Mouse (Mus musculus): ENCODE data around the gene Myo1b. TPM values are rescaled to one million over a fixed set of nuclear protein-coding genes. Genes with fewer than 3 reads are reported as not detected.

Gene Myo1b
- polyA plus RNA-seq, 1 experiment, result 1.0 TPM

DNA sequence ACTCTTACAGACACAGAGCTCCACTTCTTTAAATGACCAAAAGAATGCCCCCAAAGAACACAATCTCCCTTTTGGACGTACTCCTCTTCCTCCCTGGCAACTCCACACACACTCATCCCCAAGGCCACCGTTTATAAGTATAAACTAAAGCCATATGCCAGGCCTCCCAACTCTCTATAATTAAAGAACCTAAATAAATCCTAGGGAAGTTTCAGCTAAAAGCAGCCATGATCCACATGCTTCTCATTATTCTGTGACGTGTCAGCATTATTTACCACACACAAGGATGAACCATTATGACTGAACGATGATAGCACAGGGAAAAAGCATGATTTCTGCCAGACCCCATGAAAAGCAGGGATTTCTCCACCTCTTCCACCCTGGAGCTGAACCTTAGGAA is 78.6 kb downstream of the Myo1b start:
- DNase-seq (ENCODE audit: low read depth in 1 of 2, low spot score in 2 of 2), result no peak
- H3K27me3 ChIP-seq (ENCODE audit: control insufficient read depth, insufficient read depth, low read length), result no peaks in the 10 kb centered on the region
- no peak overlapping the region for H3K27ac ChIP-seq (ENCODE audit: insufficient read depth, low read length)
- no peaks in the 10 kb centered on the region for H3K4me1 ChIP-seq (ENCODE audit: control insufficient read depth, insufficient read depth, insufficient read length)
- H3K4me3 ChIP-seq (ENCODE audit: extremely low read depth, insufficient read depth, insufficient read length), result no peak overlapping the region
- 89% methylated on average over 4 of the region's 4 CpGs for WGBS
- TF ChIP-seq CTCF (IDR thresholded peaks at IDR 0.05; ENCODE audit: extremely low read depth, insufficient read depth, insufficient read length, insufficient replicate concordance) (no peak), POLR2A (IDR thresholded peaks at IDR 0.05; ENCODE audit: low read depth, low read length) (no peak)
- no peaks in the 10 kb centered on the region for H3K36me3 ChIP-seq (ENCODE audit: control insufficient read depth, insufficient read depth, low read length)

DNA sequence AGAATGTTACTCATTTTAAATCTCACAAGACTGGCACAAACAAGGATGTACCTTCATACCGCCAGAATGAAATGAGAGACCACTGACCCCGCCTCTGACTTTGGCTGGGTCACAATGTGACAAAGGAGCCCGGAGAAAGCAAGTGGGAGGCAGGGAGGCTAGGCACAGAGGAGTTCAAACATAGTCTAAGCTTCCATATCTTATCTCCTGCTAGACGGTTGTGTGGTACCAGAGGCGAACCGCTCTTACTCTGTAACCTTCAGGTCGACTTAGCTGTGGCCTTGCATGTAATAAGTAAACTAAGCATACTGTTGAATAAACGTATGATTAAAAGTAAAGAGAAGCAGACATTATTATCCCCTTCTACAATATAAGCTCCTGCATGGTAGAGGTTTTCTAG is 80.1 kb downstream of the Myo1b start:
- Histone ChIP-seq H3K4me1 (ENCODE audit: control insufficient read depth, insufficient read depth, insufficient read length) (no peaks in the 10 kb centered on the region), H3K27ac (ENCODE audit: insufficient read depth, low read length) (no peak overlapping the region), H3K36me3 (ENCODE audit: control insufficient read depth, insufficient read depth, low read length) (no peaks in the 10 kb centered on the region), H3K27me3 (ENCODE audit: control insufficient read depth, insufficient read depth, low read length) (no peaks in the 10 kb centered on the region), H3K4me3 (ENCODE audit: extremely low read depth, insufficient read depth, insufficient read length) (no peak overlapping the region)
- TF ChIP-seq CTCF (IDR thresholded peaks at IDR 0.05; ENCODE audit: extremely low read depth, insufficient read depth, insufficient read length, insufficient replicate concordance) (no peak), POLR2A (IDR thresholded peaks at IDR 0.05; ENCODE audit: low read depth, low read length) (no peak)
- WGBS, result 84% methylated on average over 8 of the region's 8 CpGs
- no peak for DNase-seq (ENCODE audit: low read depth in 1 of 2, low spot score in 2 of 2)

DNA sequence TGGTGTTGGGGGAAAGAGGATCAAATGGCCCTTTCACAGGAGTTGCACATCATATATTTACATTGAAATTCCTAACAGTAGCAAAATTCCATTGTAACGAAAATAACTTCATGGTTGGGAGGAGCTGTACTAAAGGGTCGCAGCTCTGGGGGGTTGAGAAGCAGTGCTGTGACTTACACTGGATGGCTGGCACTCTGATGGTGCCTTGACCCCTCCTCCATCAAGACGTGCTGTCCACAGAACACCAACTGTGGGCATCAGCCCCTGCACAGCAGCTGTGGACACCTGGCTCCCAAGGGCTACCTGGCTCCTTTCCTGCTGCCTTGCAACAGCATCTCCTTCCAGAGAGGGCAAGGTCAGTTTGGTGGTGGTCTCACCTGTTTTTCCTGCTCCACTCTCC is 81.8 kb downstream of the Myo1b start:
- no peak for DNase-seq (ENCODE audit: low read depth in 1 of 2, low spot score in 2 of 2)
- H3K4me1 ChIP-seq (ENCODE audit: control insufficient read depth, insufficient read depth, insufficient read length), result no peaks in the 10 kb centered on the region
- TF ChIP-seq POLR2A (IDR thresholded peaks at IDR 0.05; ENCODE audit: low read depth, low read length), result no peak
- TF ChIP-seq CTCF (IDR thresholded peaks at IDR 0.05; ENCODE audit: extremely low read depth, insufficient read depth, insufficient read length, insufficient replicate concordance), result no peak
- no peak overlapping the region for H3K4me3 ChIP-seq (ENCODE audit: extremely low read depth, insufficient read depth, insufficient read length)
- 87% methylated on average over 3 of the region's 3 CpGs for WGBS
- H3K36me3 ChIP-seq (ENCODE audit: control insufficient read depth, insufficient read depth, low read length), result no peaks in the 10 kb centered on the region
- H3K27me3 ChIP-seq (ENCODE audit: control insufficient read depth, insufficient read depth, low read length), result no peaks in the 10 kb centered on the region
- H3K27ac ChIP-seq (ENCODE audit: insufficient read depth, low read length), result no peak overlapping the region

DNA sequence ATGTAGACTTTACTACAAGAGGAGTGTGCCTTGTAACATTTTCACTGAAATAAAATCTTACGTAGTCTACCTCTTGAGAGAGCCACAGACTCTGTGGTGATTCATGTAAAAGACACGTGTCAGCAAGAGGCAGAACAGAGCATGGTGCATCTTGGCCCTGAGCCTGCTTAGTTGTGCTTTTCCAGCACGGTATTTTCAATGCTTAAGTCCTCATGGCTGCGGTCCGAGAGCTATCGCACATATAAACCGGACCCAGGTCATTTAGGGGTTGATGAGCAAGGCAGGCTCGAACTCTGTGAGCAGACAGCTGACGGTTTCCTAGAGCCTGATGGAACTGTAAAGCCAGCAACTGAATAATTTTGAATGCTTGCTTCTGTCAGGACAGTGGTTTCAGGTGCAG is 86.5 kb downstream of the Myo1b start:
- H3K4me3 ChIP-seq (ENCODE audit: extremely low read depth, insufficient read depth, insufficient read length), result no peak overlapping the region
- no peak for TF ChIP-seq POLR2A (IDR thresholded peaks at IDR 0.05; ENCODE audit: low read depth, low read length)
- TF ChIP-seq CTCF (IDR thresholded peaks at IDR 0.05; ENCODE audit: extremely low read depth, insufficient read depth, insufficient read length, insufficient replicate concordance), result no peak
- DNase-seq (ENCODE audit: low read depth in 1 of 2, low spot score in 2 of 2), result no peak
- H3K4me1 ChIP-seq (ENCODE audit: control insufficient read depth, insufficient read depth, insufficient read length), result no peaks in the 10 kb centered on the region
- H3K36me3 ChIP-seq (ENCODE audit: control insufficient read depth, insufficient read depth, low read length), result no peaks in the 10 kb centered on the region
- H3K27me3 ChIP-seq (ENCODE audit: control insufficient read depth, insufficient read depth, low read length), result no peaks in the 10 kb centered on the region
- H3K27ac ChIP-seq (ENCODE audit: insufficient read depth, low read length), result no peak overlapping the region
- 87% methylated on average over 9 of the region's 9 CpGs for WGBS

DNA sequence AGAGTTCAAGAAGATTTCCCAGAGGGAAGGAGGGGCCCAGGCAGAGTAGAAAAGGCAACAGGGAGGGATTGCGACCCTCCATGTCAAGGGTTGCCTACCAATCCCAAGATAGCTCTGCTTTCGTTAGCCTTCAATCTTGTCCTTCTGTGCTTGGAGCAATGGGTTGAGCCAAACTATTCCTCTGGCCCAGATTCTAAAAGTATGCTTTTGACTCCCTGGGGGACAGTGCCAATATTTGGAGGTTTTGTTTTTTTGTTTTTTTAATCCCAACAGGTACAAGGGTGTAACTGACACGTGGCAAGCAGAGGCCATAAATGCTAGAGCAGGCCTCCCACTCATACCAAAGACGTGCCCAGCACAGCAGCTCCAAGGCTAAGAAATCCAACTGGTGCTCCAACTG is 93.3 kb downstream of the Myo1b start:
- Histone ChIP-seq H3K27me3 (ENCODE audit: control insufficient read depth, insufficient read depth, low read length) (no peaks in the 10 kb centered on the region), H3K36me3 (ENCODE audit: control insufficient read depth, insufficient read depth, low read length) (no peaks in the 10 kb centered on the region), H3K4me1 (ENCODE audit: control insufficient read depth, insufficient read depth, insufficient read length) (no peaks in the 10 kb centered on the region), H3K4me3 (ENCODE audit: extremely low read depth, insufficient read depth, insufficient read length) (no peak overlapping the region), H3K27ac (ENCODE audit: insufficient read depth, low read length) (no peak overlapping the region)
- no peak for DNase-seq (ENCODE audit: low read depth in 1 of 2, low spot score in 2 of 2)
- TF ChIP-seq CTCF (IDR thresholded peaks at IDR 0.05; ENCODE audit: extremely low read depth, insufficient read depth, insufficient read length, insufficient replicate concordance) (no peak), POLR2A (IDR thresholded peaks at IDR 0.05; ENCODE audit: low read depth, low read length) (no peak)
- WGBS, result 92% methylated on average over 4 of the region's 4 CpGs

DNA sequence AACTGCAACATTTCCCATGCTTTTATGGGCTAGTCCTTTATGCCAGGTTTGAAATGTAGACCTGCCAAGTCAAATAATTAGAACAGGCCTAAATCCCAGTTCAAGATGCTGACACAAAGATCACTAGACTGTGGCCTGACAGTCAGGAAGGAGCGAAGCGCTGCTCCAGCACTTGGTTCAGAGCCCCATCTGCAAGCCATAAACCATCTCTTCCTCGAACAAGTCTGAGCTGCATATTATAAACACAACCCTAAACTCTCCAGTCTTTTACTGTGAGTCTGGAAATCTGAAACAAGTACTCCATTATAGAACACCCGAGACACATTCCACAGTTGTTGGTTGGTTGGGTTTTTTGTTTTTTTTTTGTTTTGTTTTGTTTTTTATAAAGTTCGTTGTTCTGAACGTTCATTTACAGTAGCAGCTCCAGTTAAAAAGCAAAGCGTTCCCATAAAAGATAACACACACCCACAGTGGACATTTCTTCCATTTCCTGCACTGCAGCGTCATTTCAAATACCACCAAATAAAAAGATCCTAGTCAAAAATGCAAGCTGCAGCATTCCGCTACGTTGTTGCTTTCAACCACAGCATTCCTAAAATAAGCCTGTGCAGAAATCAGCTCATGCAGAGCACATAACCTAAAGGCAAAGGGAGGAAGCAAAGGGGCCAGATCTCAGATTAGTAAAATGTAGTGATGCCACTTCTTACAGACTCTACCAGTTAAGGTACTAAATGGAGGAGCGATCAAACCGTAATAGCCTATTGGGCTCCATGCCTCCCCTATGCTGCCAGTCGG is 94.0 kb downstream of the Myo1b start:
- H3K36me3 ChIP-seq (ENCODE audit: control insufficient read depth, insufficient read depth, low read length), result no peaks in the 10 kb centered on the region
- 89% methylated on average over 13 of the region's 13 CpGs for WGBS
- no peak for TF ChIP-seq POLR2A (IDR thresholded peaks at IDR 0.05; ENCODE audit: low read depth, low read length)
- no peak for TF ChIP-seq CTCF (IDR thresholded peaks at IDR 0.05; ENCODE audit: extremely low read depth, insufficient read depth, insufficient read length, insufficient replicate concordance)
- H3K4me1 ChIP-seq (ENCODE audit: control insufficient read depth, insufficient read depth, insufficient read length), result no peaks in the 10 kb centered on the region
- DNase-seq (ENCODE audit: low read depth in 1 of 2, low spot score in 2 of 2), result no peak
- no peaks in the 10 kb centered on the region for H3K27me3 ChIP-seq (ENCODE audit: control insufficient read depth, insufficient read depth, low read length)
- H3K4me3 ChIP-seq (ENCODE audit: extremely low read depth, insufficient read depth, insufficient read length), result no peak overlapping the region
- no peak overlapping the region for H3K27ac ChIP-seq (ENCODE audit: insufficient read depth, low read length)

DNA sequence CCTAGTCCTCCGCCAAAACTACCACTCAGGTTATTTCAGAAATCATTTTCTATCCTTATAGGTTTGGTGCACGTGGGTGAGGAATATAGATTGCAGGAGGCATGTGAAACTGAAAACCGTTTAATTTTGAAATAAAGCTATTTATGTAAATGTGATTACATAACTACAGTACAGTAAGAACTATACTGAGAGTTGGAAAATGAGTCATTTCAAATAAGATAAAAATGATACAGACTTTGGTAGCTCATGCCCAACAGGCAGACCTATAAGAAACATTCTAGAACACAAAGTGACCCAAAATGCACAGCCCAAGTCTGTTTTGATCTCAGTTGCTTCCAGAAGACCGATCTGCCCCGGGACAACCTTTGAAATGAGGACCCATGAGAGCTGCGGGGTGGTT is 95.4 kb downstream of the Myo1b start:
- H3K4me1 ChIP-seq (ENCODE audit: control insufficient read depth, insufficient read depth, insufficient read length), result no peaks in the 10 kb centered on the region
- H3K27ac ChIP-seq (ENCODE audit: insufficient read depth, low read length), result no peak overlapping the region
- 81% methylated on average over 6 of the region's 6 CpGs for WGBS
- no peaks in the 10 kb centered on the region for H3K27me3 ChIP-seq (ENCODE audit: control insufficient read depth, insufficient read depth, low read length)
- no peak for TF ChIP-seq POLR2A (IDR thresholded peaks at IDR 0.05; ENCODE audit: low read depth, low read length)
- no peak for TF ChIP-seq CTCF (IDR thresholded peaks at IDR 0.05; ENCODE audit: extremely low read depth, insufficient read depth, insufficient read length, insufficient replicate concordance)
- no peaks in the 10 kb centered on the region for H3K36me3 ChIP-seq (ENCODE audit: control insufficient read depth, insufficient read depth, low read length)
- no peak for DNase-seq (ENCODE audit: low read depth in 1 of 2, low spot score in 2 of 2)
- H3K4me3 ChIP-seq (ENCODE audit: extremely low read depth, insufficient read depth, insufficient read length), result no peak overlapping the region

All from spleen, adult 2 months (tissue).